ENCODE assay signal across 22 mouse cellular contexts in the genomic region with DNA sequence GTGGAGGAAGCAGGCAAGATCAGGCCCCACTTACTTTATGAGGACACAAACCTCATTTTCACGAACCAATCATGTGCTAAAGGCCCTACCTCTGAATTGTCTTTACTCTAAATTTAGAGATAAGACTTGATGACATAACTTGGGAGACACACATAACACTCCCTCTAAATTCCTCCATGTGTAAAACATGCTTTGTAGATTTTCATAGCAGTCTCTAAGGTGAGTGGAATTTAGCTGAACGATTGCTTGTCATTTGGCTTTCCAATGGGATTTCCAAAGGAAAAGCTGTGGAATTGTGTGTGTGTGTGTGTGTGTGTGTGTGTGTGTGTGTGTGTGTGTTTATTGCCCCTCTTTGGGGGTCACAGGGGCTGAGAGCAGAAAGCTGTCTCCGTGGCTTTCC. TPM values are rescaled to one million over a fixed set of nuclear protein-coding genes. Genes with fewer than 3 reads are reported as not detected.
DNase-seq lines count a peak whose midpoint lies in the region; ATAC-seq and TF ChIP-seq lines count a peak whose summit lies in the region.
"Had no signal": no experiment of that assay in that cellular context is flagged by ENCODE, and none has a peak within 500 bp of the region (broad histone marks: within the 10 kb centered on the region; RNA-seq: fewer than 3 reads in every experiment).

No protein-coding gene starts in this region.

- no peak overlapping the region for H3K4me2 ChIP-seq in hindbrain, embryonic 11.5 days (replicated peaks; ENCODE audit: low read depth, low read length)
- H3K4me2 ChIP-seq in midbrain, embryonic 15.5 days = no peak overlapping the region
- peak overlapping the region; percentile 21 for H3K4me2 ChIP-seq in myocyte (ENCODE audit: low read depth)
- H3K4me2 ChIP-seq: embryonic facial prominence, embryonic 13.5 days; forebrain, embryonic 13.5 days; heart, embryonic 12.5 days; hindbrain, embryonic 15.5 days had no signal

- H3K4me1 ChIP-seq in hindbrain, embryonic 10.5 days (replicated peaks) = peaks cover 13% of the 10 kb centered on the region; the same call in 1 of the 2 replicates
- H3K4me1 ChIP-seq in hindbrain, embryonic 11.5 days (replicated peaks; ENCODE audit: control insufficient read depth, insufficient read depth, low read length) = no peaks in the 10 kb centered on the region
- peaks cover 9% of the 10 kb centered on the region; the same call in 1 of the 2 replicates for H3K4me1 ChIP-seq in midbrain, embryonic 10.5 days
- peaks cover 11% of the 10 kb centered on the region for H3K4me1 ChIP-seq in midbrain, embryonic 15.5 days
- peaks cover 17% of the 10 kb centered on the region for H3K4me1 ChIP-seq in limb, embryonic 10.5 days
- H3K4me1 ChIP-seq in heart, embryonic 10.5 days = peaks cover 8% of the 10 kb centered on the region; the same call in 1 of the 2 replicates

- H3K27ac ChIP-seq in hindbrain, embryonic 10.5 days = peak overlapping the region; percentile 18; the same call in 1 of the 2 replicates
- no peak overlapping the region for H3K27ac ChIP-seq in hindbrain, embryonic 11.5 days (ENCODE audit: low read depth, low read length)
- H3K27ac ChIP-seq in midbrain, embryonic 10.5 days (replicated peaks) = 0 out of 2 replicates have a peak overlapping the region, but pooled peaks have one; percentile 6
- no peak overlapping the region for H3K27ac ChIP-seq in midbrain, embryonic 15.5 days
- H3K27ac ChIP-seq in limb, embryonic 10.5 days = 0 out of 2 replicates have a peak overlapping the region, but pooled peaks have one; percentile 42
- H3K27ac ChIP-seq in heart, embryonic 10.5 days = no peak overlapping the region
- H3K27ac ChIP-seq: embryonic facial prominence, embryonic 13.5 days; forebrain, embryonic 13.5 days; heart, adult 2 months; hindbrain, embryonic 15.5 days had no signal

- no peaks in the 10 kb centered on the region for H3K79me2 ChIP-seq in myocyte (ENCODE audit: control insufficient read depth, insufficient read depth)

- ATAC-seq in hindbrain, embryonic 11.5 days (ENCODE audit: low FRiP score) = no peak
- ATAC-seq in midbrain, embryonic 15.5 days (replicated peaks) = no peak
- ATAC-seq: CD4-positive, CD25-positive, alpha-beta regulatory T cell, adult 4 months; forebrain, postnatal 0 days had no signal

- WGBS in hindbrain, embryonic 10.5 days = 80% methylated on average over 3 of the region's 3 CpGs
- WGBS in hindbrain, embryonic 11.5 days = 69% methylated on average over 3 of the region's 3 CpGs
- WGBS in midbrain, embryonic 10.5 days = 85% methylated on average over 3 of the region's 3 CpGs
- 69% methylated on average over 3 of the region's 3 CpGs for WGBS in midbrain, embryonic 15.5 days
- WGBS in limb, embryonic 10.5 days = 54% methylated on average over 3 of the region's 3 CpGs
- WGBS in heart, embryonic 10.5 days = 59% methylated on average over 3 of the region's 3 CpGs

- no peaks in the 10 kb centered on the region for H3K36me3 ChIP-seq in hindbrain, embryonic 10.5 days
- no peaks in the 10 kb centered on the region for H3K36me3 ChIP-seq in hindbrain, embryonic 11.5 days (ENCODE audit: control insufficient read depth, insufficient read depth, low read length)
- H3K36me3 ChIP-seq in midbrain, embryonic 10.5 days = no peaks in the 10 kb centered on the region
- no peaks in the 10 kb centered on the region for H3K36me3 ChIP-seq in midbrain, embryonic 15.5 days (replicated peaks)
- H3K36me3 ChIP-seq in limb, embryonic 10.5 days = no peaks in the 10 kb centered on the region
- no peaks in the 10 kb centered on the region for H3K36me3 ChIP-seq in myocyte (ENCODE audit: control insufficient read depth, insufficient read depth)
- no peaks in the 10 kb centered on the region for H3K36me3 ChIP-seq in heart, embryonic 10.5 days
- H3K36me3 ChIP-seq: embryonic facial prominence, embryonic 13.5 days; G1E; heart, embryonic 12.5 days; hindbrain, embryonic 15.5 days had no signal

- H3ac ChIP-seq in myocyte (ENCODE audit: control insufficient read depth, insufficient read length) = no peak overlapping the region

- no peak overlapping the region for H3K4me3 ChIP-seq in hindbrain, embryonic 10.5 days
- no peak overlapping the region for H3K4me3 ChIP-seq in hindbrain, embryonic 11.5 days (ENCODE audit: low read depth, low read length)
- H3K4me3 ChIP-seq in midbrain, embryonic 10.5 days = no peak overlapping the region
- H3K4me3 ChIP-seq in midbrain, embryonic 15.5 days = no peak overlapping the region
- H3K4me3 ChIP-seq in limb, embryonic 10.5 days = no peak overlapping the region
- no peak overlapping the region for H3K4me3 ChIP-seq in myocyte
- H3K4me3 ChIP-seq in heart, embryonic 10.5 days = no peak overlapping the region
- H3K4me3 ChIP-seq: embryonic facial prominence, embryonic 13.5 days; forebrain, embryonic 13.5 days; heart, adult 2 months; heart, embryonic 12.5 days; hindbrain, embryonic 15.5 days had no signal

- no peaks in the 10 kb centered on the region for H3K9me3 ChIP-seq in hindbrain, embryonic 10.5 days
- H3K9me3 ChIP-seq in hindbrain, embryonic 11.5 days (ENCODE audit: control insufficient read depth, low read length) = no peaks in the 10 kb centered on the region
- H3K9me3 ChIP-seq in midbrain, embryonic 10.5 days (replicated peaks) = no peaks in the 10 kb centered on the region
- no peaks in the 10 kb centered on the region for H3K9me3 ChIP-seq in midbrain, embryonic 15.5 days
- no peaks in the 10 kb centered on the region for H3K9me3 ChIP-seq in limb, embryonic 10.5 days (replicated peaks)
- no peaks in the 10 kb centered on the region for H3K9me3 ChIP-seq in heart, embryonic 10.5 days
- H3K9me3 ChIP-seq: embryonic facial prominence, embryonic 13.5 days; forebrain, embryonic 13.5 days; G1E; heart, embryonic 12.5 days; hindbrain, embryonic 15.5 days had no signal

- TF ChIP-seq POLR2A in myocyte (IDR thresholded peaks at IDR 0.05; ENCODE audit: insufficient read length, low read depth) = no peak

- H3K27me3 ChIP-seq in hindbrain, embryonic 10.5 days (ENCODE audit: insufficient read depth, poor library complexity, severe bottlenecking) = no peaks in the 10 kb centered on the region
- H3K27me3 ChIP-seq in hindbrain, embryonic 11.5 days (ENCODE audit: control insufficient read depth, insufficient read depth, low read length) = no peaks in the 10 kb centered on the region
- no peaks in the 10 kb centered on the region for H3K27me3 ChIP-seq in midbrain, embryonic 10.5 days (ENCODE audit: low read depth, poor library complexity, severe bottlenecking)
- H3K27me3 ChIP-seq in midbrain, embryonic 15.5 days (replicated peaks) = no peaks in the 10 kb centered on the region
- no peaks in the 10 kb centered on the region for H3K27me3 ChIP-seq in limb, embryonic 10.5 days (ENCODE audit: low read depth, poor library complexity, severe bottlenecking)
- no peaks in the 10 kb centered on the region for H3K27me3 ChIP-seq in myocyte (ENCODE audit: control insufficient read depth, insufficient read depth, insufficient read length)
- H3K27me3 ChIP-seq in heart, embryonic 10.5 days (ENCODE audit: insufficient read depth, poor library complexity, severe bottlenecking) = no peaks in the 10 kb centered on the region
- H3K27me3 ChIP-seq: embryonic facial prominence, embryonic 13.5 days; forebrain, embryonic 13.5 days; heart, embryonic 12.5 days; hindbrain, embryonic 15.5 days had no signal

- no peak overlapping the region for H3K9ac ChIP-seq in hindbrain, embryonic 11.5 days (ENCODE audit: low read depth, low read length)
- H3K9ac ChIP-seq in midbrain, embryonic 15.5 days = no peak overlapping the region
- H3K9ac ChIP-seq: embryonic facial prominence, embryonic 13.5 days; forebrain, embryonic 13.5 days; forebrain, postnatal 0 days; heart, embryonic 12.5 days; hindbrain, embryonic 15.5 days had no signal

- no peak for DNase-seq in hindbrain, embryonic 10.5 days (ENCODE audit: low spot score)
- no peak for DNase-seq in hindbrain, embryonic 11.5 days (ENCODE audit: low spot score)
- no peak for DNase-seq in midbrain, embryonic 10.5 days (ENCODE audit: low spot score)
- no peak for DNase-seq in limb, embryonic 10.5 days (ENCODE audit: low spot score)
- no peak for DNase-seq in heart, embryonic 10.5 days (ENCODE audit: low spot score)
- DNase-seq: adrenal gland, postnatal 10 days; B cell, adult 2 months; cerebellum, adult 11 months; cerebellum, adult 8-10 months; cerebellum, postnatal 14 days; gastrocnemius, postnatal 14 days; heart, adult 2 months had no signal

TF ChIP-seq in myocyte, 11 proteins besides CTCF, POLR2A, EP300 and RAD21 (continues in another document):
- TF ChIP-seq REST (IDR thresholded peaks at IDR 0.05; ENCODE audit: insufficient read depth, insufficient read length) (no peak), TCF12 (IDR thresholded peaks at IDR 0.05; ENCODE audit: insufficient read depth, poor library complexity, severe bottlenecking) (no peak), USF1 (IDR thresholded peaks at IDR 0.05; ENCODE audit: low read depth) (no peak), SRF (IDR thresholded peaks at IDR 0.05; ENCODE audit: control insufficient read depth, insufficient read length, low read depth) (no peak), MYOD1 (IDR thresholded peaks at IDR 0.05; ENCODE audit: control insufficient read depth in 1 of 3, insufficient read length in 2 of 3, low read depth in 2 of 3) (no peak), MYOG (IDR thresholded peaks at IDR 0.05; ENCODE audit: control insufficient read depth in 1 of 3, insufficient read depth in 1 of 3, insufficient read length in 2 of 3, low read depth in 2 of 3) (no peak), E2F4 (IDR thresholded peaks at IDR 0.05; ENCODE audit: insufficient read depth) (no peak)

RNA-seq across cellular contexts. Expression of a gene that starts 38.4 kb away (rescaled TPM):
- polyA plus RNA-seq in hindbrain, embryonic 10.5 days (2016; fragmentation: Nextera tagmentation; extraction: Ambion mirVana) = 2.5 and 3.0 TPM in 2 replicates
- polyA plus RNA-seq in hindbrain, embryonic 11.5 days (2014; fragmentation: Nextera tagmentation; extraction: Ambion mirVana) = 2.0 and 2.2 TPM in 2 replicates
- polyA plus RNA-seq in midbrain, embryonic 10.5 days (2016; fragmentation: Nextera tagmentation; extraction: Ambion mirVana) = 2.7 and 3.5 TPM in 2 replicates
- 1.5 and 1.7 TPM in 2 replicates for polyA plus RNA-seq in midbrain, embryonic 15.5 days (2015; fragmentation: Nextera tagmentation; extraction: Ambion mirVana)
- polyA plus RNA-seq in limb, embryonic 10.5 days (2016; fragmentation: Nextera tagmentation; extraction: Ambion mirVana) = 1.8 and 2.4 TPM in 2 replicates
- 38.3 TPM for polyA plus RNA-seq in myocyte (2012; fragmentation: generic; extraction: Trizol)
- polyA plus RNA-seq in heart, embryonic 10.5 days (2016; fragmentation: Nextera tagmentation; extraction: Ambion mirVana) = 38.2 and 64.9 TPM in 2 replicates
- polyA plus RNA-seq: CD4-positive, CD25-positive, alpha-beta regulatory T cell, adult 4 months; G1E had no signal

RNA-seq across cellular contexts. Expression of a gene that starts 40.7 kb away (rescaled TPM):
- polyA plus RNA-seq in hindbrain, embryonic 10.5 days (2016; fragmentation: Nextera tagmentation; extraction: Ambion mirVana) = 0.16 and 0.22 TPM in 2 replicates
- 0.12 TPM in 1 of 2 replicates, not detected in the other for polyA plus RNA-seq in hindbrain, embryonic 11.5 days (2014; fragmentation: Nextera tagmentation; extraction: Ambion mirVana)
- 0.31 and 0.55 TPM in 2 replicates for polyA plus RNA-seq in midbrain, embryonic 10.5 days (2016; fragmentation: Nextera tagmentation; extraction: Ambion mirVana)
- 0.10 TPM in 1 of 2 replicates, not detected in the other for polyA plus RNA-seq in midbrain, embryonic 15.5 days (2015; fragmentation: Nextera tagmentation; extraction: Ambion mirVana)
- polyA plus RNA-seq in limb, embryonic 10.5 days (2016; fragmentation: Nextera tagmentation; extraction: Ambion mirVana) = 0.18 and 0.19 TPM in 2 replicates
- 0.29 TPM for polyA plus RNA-seq in myocyte (2012; fragmentation: generic; extraction: Trizol)
- 0.15 and 0.20 TPM in 2 replicates for polyA plus RNA-seq in heart, embryonic 10.5 days (2016; fragmentation: Nextera tagmentation; extraction: Ambion mirVana)
- polyA plus RNA-seq: CD4-positive, CD25-positive, alpha-beta regulatory T cell, adult 4 months; cortical plate, adult 2 months; forebrain, embryonic 13.5 days; G1E; heart, adult 2 months; hindbrain, embryonic 15.5 days had no signal

Comparison
In these comparisons a context has a peak if more than half of its experiments do, and no peak if none do; other contexts are left out.
1. H3K27ac ChIP-seq: peak in hindbrain, embryonic 10.5 days (single experiment), midbrain, embryonic 10.5 days (single experiment) and limb, embryonic 10.5 days (single experiment); none in hindbrain, embryonic 11.5 days (single experiment), midbrain, embryonic 15.5 days (single experiment) and heart, embryonic 10.5 days (single experiment).